Mouse (Mus musculus): ENCODE results near the gene Zbtb7b. TPM values are rescaled to one million over a fixed set of nuclear protein-coding genes. Genes with fewer than 3 reads are reported as not detected.

Zbtb7b gene
- total and polyA plus RNA-seq, 3 experiments: 11.9 to 34.2 (median 27.6) TPM

DNA sequence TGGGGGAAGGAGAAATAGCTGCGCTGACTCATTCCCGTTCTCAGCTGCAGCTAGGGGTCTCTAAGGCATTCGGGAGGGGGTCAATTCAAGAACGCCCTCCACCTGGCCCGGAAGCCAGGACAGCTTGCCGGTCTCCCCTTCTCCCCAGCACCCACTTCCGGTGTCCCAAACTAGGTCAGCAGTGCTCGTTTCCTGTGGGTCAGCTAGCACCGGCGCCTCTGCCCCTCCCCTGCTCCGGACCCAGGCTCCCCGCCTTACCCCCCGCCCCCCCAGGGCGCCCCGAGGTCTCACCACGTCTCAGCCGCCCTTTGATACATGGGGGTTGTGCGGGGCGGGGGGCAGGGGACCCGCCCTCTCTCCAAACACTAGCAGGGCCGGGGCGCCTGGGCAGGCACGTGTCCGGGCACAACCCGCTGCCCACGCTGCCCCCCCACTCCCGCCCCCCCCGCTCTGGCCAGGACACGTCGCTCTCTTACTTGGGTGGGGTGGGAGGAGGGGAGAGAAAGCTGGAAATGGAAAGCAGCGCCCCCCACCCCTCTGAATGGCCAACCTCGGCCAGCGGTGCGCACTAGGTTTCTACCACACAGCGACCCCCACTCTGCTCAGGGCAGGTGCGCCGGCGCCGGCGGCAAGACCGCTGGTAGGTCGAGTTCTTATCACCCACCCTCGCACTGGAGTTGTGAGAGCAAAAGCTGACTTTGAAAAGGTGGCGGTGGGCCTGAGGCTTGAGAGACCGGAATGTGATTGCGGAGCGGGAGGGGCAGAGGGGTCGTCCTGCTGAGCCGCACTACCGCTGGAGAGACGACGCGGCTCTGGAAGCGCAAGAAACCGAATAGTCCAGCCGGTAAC is 2.7 kb downstream of the Zbtb7b start (continued):
- TF ChIP-seq TCF12 (IDR thresholded peaks at IDR 0.05; ENCODE audit: low read depth, low read length) (peak; percentile 92), ETS1 (conservative IDR thresholded peaks at IDR 0.05; ENCODE audit: low read depth, low read length) (peak; percentile 89), GABPA (IDR thresholded peaks at IDR 0.05; ENCODE audit: insufficient replicate concordance, low read depth, low read length) (no peak), ZMIZ1 (IDR thresholded peaks at IDR 0.05; ENCODE audit: low read depth, low read length) (peak; percentile 65; the same call in 1 of the 2 replicates), SIN3A (IDR thresholded peaks at IDR 0.05; ENCODE audit: low read length) (peak; percentile 63; the same call in 1 of the 2 replicates), USF1 (IDR thresholded peaks at IDR 0.05; ENCODE audit: low read depth, low read length) (no peak), RCOR1 (conservative IDR thresholded peaks at IDR 0.05; ENCODE audit: low read depth, low read length) (no peak), ZNF384 (IDR thresholded peaks at IDR 0.05; ENCODE audit: low read depth, low read length) (no peak)

GRCm38 (mm10) chr3:89390699-89391662 is 3.6 kb downstream of the Zbtb7b start:
- Histone ChIP-seq H3K36me3 (replicated peaks in 1 of 2; ENCODE audit: control insufficient read depth in 1 of 2, insufficient read depth in 1 of 2, low read length in 1 of 2) (peaks cover 0 to 4% of the 10 kb centered on the region in 2 experiments), H3K9ac (ENCODE audit: insufficient read depth, low read depth) (peak overlapping the region; percentile 97), H3K9me3 (replicated peaks; ENCODE audit: low read length) (no peaks in the 10 kb centered on the region), H3K27ac (ENCODE audit: insufficient read depth, low read depth) (peak overlapping the region; percentile 99), H3K4me3 (replicated peaks in 1 of 3; ENCODE audit: low read depth in 2 of 3, low read length in 2 of 3, poor library complexity in 1 of 3) (peak overlapping the region; percentile 60 to 86 (median 85)), H3K79me2 (replicated peaks; ENCODE audit: control insufficient read depth, extremely low read depth, insufficient read depth, poor library complexity, severe bottlenecking) (peaks cover 32% of the 10 kb centered on the region), H3K4me2 (ENCODE audit: insufficient read depth, low read depth, poor library complexity, severe bottlenecking) (peak overlapping the region; percentile 79), H3K4me1 (ENCODE audit: control insufficient read depth in 1 of 2, insufficient read depth in 2 of 2) (peaks cover 6 to 53% of the 10 kb centered on the region in 2 experiments), H3K27me3 (replicated peaks) (no peaks in the 10 kb centered on the region)
- dilution Hi-C loops (cut with MboI; ENCODE audit: extremely low pct_ligation_motif_present, extremely low pct_unique_long_range_greater_than_20kb, low sequenced_read_pairs) (no loop called here), in situ Hi-C loops (cut with MboI; ENCODE audit: low pct_ligation_motif_present, low pct_unique_long_range_greater_than_20kb, low sequenced_read_pairs) (no loop called here)
- DNase-seq (ENCODE audit: extremely low read depth): peak; percentile 67
- no peak for TF ChIP-seq E2F4 (IDR thresholded peaks at IDR 0.05; ENCODE audit: insufficient replicate concordance, low read depth, low read length)
- TF ChIP-seq RAD21 (IDR thresholded peaks at IDR 0.05; ENCODE audit: low read depth, low read length): no peak
- no peak for TF ChIP-seq ZC3H11A (IDR thresholded peaks at IDR 0.05; ENCODE audit: low read depth, low read length)
- TF ChIP-seq SMC3 (IDR thresholded peaks at IDR 0.05; ENCODE audit: low read depth, low read length): no peak
- TF ChIP-seq TBP (conservative IDR thresholded peaks at IDR 0.05; ENCODE audit: low read depth, low read length): 0 out of 2 replicates have a peak, but pooled peaks have one; percentile 23
- peak; percentile 64; the same call in 1 of the 2 replicates for TF ChIP-seq MAZ (IDR thresholded peaks at IDR 0.05; ENCODE audit: low read depth, low read length)
- TF ChIP-seq ZMIZ1 (IDR thresholded peaks at IDR 0.05; ENCODE audit: low read depth, low read length): no peak
- TF ChIP-seq CTCF (conservative IDR thresholded peaks at IDR 0.05 in 1 of 2, IDR thresholded peaks at IDR 0.05 in 1 of 2; ENCODE audit: low read depth in 2 of 2, low read length in 2 of 2): no peak
- TF ChIP-seq CHD2 (IDR thresholded peaks at IDR 0.05; ENCODE audit: low read length): peak; percentile 53; the same call in 1 of the 2 replicates
- TF ChIP-seq JUN (IDR thresholded peaks at IDR 0.05; ENCODE audit: insufficient read depth, low read depth, low read length): no peak
- 0 out of 2 replicates have a peak, but pooled peaks have one; percentile 15 for TF ChIP-seq BHLHE40 (IDR thresholded peaks at IDR 0.05; ENCODE audit: low read depth, low read length)
- 0 out of 2 replicates have a peak, but pooled peaks have one; percentile 7 for TF ChIP-seq NELFE (IDR thresholded peaks at IDR 0.05; ENCODE audit: low read depth, low read length)
- no peak for TF ChIP-seq MYC (IDR thresholded peaks at IDR 0.05; ENCODE audit: low read depth, low read length)
- no peak for TF ChIP-seq ZKSCAN1 (IDR thresholded peaks at IDR 0.05; ENCODE audit: borderline replicate concordance, low read depth, low read length)
- no peak for TF ChIP-seq KAT2A (IDR thresholded peaks at IDR 0.05; ENCODE audit: insufficient replicate concordance, low read length)
- no peak for TF ChIP-seq UBTF (IDR thresholded peaks at IDR 0.05; ENCODE audit: low read depth, low read length)
- TF ChIP-seq POLR2A (IDR thresholded peaks at IDR 0.05; ENCODE audit: low read depth, low read length): no peak; the same call in 1 of the 2 replicates
- peak; percentile 22 for TF ChIP-seq TCF12 (IDR thresholded peaks at IDR 0.05; ENCODE audit: low read depth, low read length)
- TF ChIP-seq PAX5 (IDR thresholded peaks at IDR 0.05; ENCODE audit: low read length): no peak
- TF ChIP-seq USF2 (conservative IDR thresholded peaks at IDR 0.05; ENCODE audit: low read depth, low read length): no peak
- no peak for TF ChIP-seq ELF1 (IDR thresholded peaks at IDR 0.05; ENCODE audit: low read depth, low read length)
- no peak for TF ChIP-seq ZNF384 (IDR thresholded peaks at IDR 0.05; ENCODE audit: low read depth, low read length)
- TF ChIP-seq MEF2A (IDR thresholded peaks at IDR 0.05; ENCODE audit: borderline replicate concordance, low read depth, low read length): peak; percentile 7; the same call in 1 of the 2 replicates
- TF ChIP-seq EP300 (IDR thresholded peaks at IDR 0.05; ENCODE audit: low read length): no peak
- no peak for TF ChIP-seq HCFC1 (IDR thresholded peaks at IDR 0.05; ENCODE audit: low read depth, low read length)
- TF ChIP-seq NRF1 (IDR thresholded peaks at IDR 0.05; ENCODE audit: low read depth, low read length): no peak
- no peak for TF ChIP-seq MXI1 (IDR thresholded peaks at IDR 0.05; ENCODE audit: low read depth, low read length)
